Mouse (Mus musculus) MEL (cell line): Measurements from ENCODE around the gene Ctsf. TPM values are rescaled to one million over a fixed set of nuclear protein-coding genes. Genes with fewer than 3 reads are reported as not detected.
A peak's percentile ranks its signal among the peaks of the same experiment; 100 is the strongest.

ENCODE experiments used
- DNase-seq: peaks from one replicate; pipeline ENCODE4 v3.0.0; 2011; ENCODE audit warnings: low read depth, low spot score
- H3K27ac ChIP-seq: 2 replicates; pipeline ENCODE4 v1.5.1; 2012; ENCODE audit warnings: low read depth, mild to moderate bottlenecking, control low read depth, low read length, moderate library complexity; ENCODE audit not compliant: control insufficient read depth
- H3K27me3 ChIP-seq, 2 experiments: fragments of 150-350 bp in 1 of 2; sonication (generic) in 1 of 2; 2 replicates each; pipeline ENCODE4 v1.6.1; 2012; ENCODE audit warnings: low read length in 2 of 2, mild to moderate bottlenecking in 2 of 2, improper control_type of control experiment in 1 of 2, moderate library complexity in 1 of 2; ENCODE audit not compliant: insufficient read depth in 2 of 2, control insufficient read depth in 1 of 2
- H3K36me3 ChIP-seq, 2 experiments: 2 replicates each; pipeline ENCODE4 v1.6.1; 2012 to 2014; ENCODE audit warnings: low read length in 2 of 2, improper control_type of control experiment in 1 of 2, inconsistent platforms in 1 of 2, mild to moderate bottlenecking in 1 of 2; ENCODE audit not compliant: insufficient read depth in 2 of 2, control insufficient read depth in 1 of 2
- H3K4me1 ChIP-seq, 2 experiments: fragments of 150-350 bp in 1 of 2; sonication (generic) in 1 of 2; 2 replicates each; pipeline ENCODE4 v1.6.1; 2012; ENCODE audit warnings: low read length in 2 of 2, improper control_type of control experiment in 1 of 2, mild to moderate bottlenecking in 1 of 2; ENCODE audit not compliant: insufficient read depth in 2 of 2, control insufficient read depth in 1 of 2
- H3K4me3 ChIP-seq, 2 experiments: fragments of 150-350 bp in 1 of 2; sonication (generic) in 1 of 2; 2 replicates each; pipeline ENCODE4 v1.5.1; 2012; ENCODE audit warnings: low read depth in 2 of 2, low read length in 2 of 2, mild to moderate bottlenecking in 2 of 2, moderate library complexity in 2 of 2, control low read depth in 1 of 2, improper control_type of control experiment in 1 of 2; ENCODE audit not compliant: control insufficient read depth in 1 of 2, insufficient read depth in 1 of 2
- H3K79me2 ChIP-seq: 2 replicates; pipeline ENCODE4 v1.6.1; 2012; ENCODE audit warnings: mild to moderate bottlenecking, low read length, moderate library complexity; ENCODE audit not compliant: control insufficient read depth, poor library complexity, insufficient read depth
- H3K9ac ChIP-seq: 2 replicates; pipeline ENCODE4 v1.6.1; 2012; ENCODE audit warnings: low read depth, mild to moderate bottlenecking, control low read depth, low read length, moderate library complexity; ENCODE audit not compliant: control insufficient read depth, poor library complexity, severe bottlenecking
- H3K9me3 ChIP-seq: fragments of 150-350 bp; sonication (generic); replicated peaks from 2 replicates; pipeline ENCODE4 v1.6.1; 2012; ENCODE audit warnings: mild to moderate bottlenecking, low read length, improper control_type of control experiment, moderate library complexity; ENCODE audit not compliant: insufficient read depth
- CTCF ChIP-seq, 3 experiments: IDR thresholded peaks in 2 of 3; conservative IDR thresholded peaks in 1 of 3; 2 replicates each; pipeline ENCODE4 v1.5.1; 2011 to 2012; ENCODE audit warnings: low read length in 3 of 3, low read depth in 2 of 3, mild to moderate bottlenecking in 2 of 3, improper control_type of control experiment in 1 of 3, inconsistent platforms in 1 of 3, mixed read lengths in 1 of 3, moderate library complexity in 1 of 3; ENCODE audit not compliant: control insufficient read depth in 1 of 3, insufficient read depth in 1 of 3, poor library complexity in 1 of 3, severe bottlenecking in 1 of 3
- ELF1 ChIP-seq: IDR thresholded peaks from 2 replicates; pipeline ENCODE4 v1.6.1; 2014; ENCODE audit warnings: low read depth, mild to moderate bottlenecking, inconsistent platforms, low read length, improper control_type of control experiment, moderate library complexity
- EP300 ChIP-seq, 2 experiments: IDR thresholded peaks; 2 replicates each; pipeline ENCODE4 v1.6.1; 2011; ENCODE audit warnings: improper control_type of control experiment in 2 of 2, low read length in 2 of 2, low read depth in 1 of 2, mild to moderate bottlenecking in 1 of 2
- GABPA ChIP-seq: IDR thresholded peaks from 2 replicates; pipeline ENCODE4 v1.6.1; 2012; ENCODE audit warnings: low read depth, mild to moderate bottlenecking, inconsistent platforms, low read length, improper control_type of control experiment, moderate library complexity
- GATA1 ChIP-seq: IDR thresholded peaks from 2 replicates; pipeline ENCODE4 v1.6.1; 2011; ENCODE audit warnings: low read depth, low read length, improper control_type of control experiment
- MAX ChIP-seq: IDR thresholded peaks from 2 replicates; pipeline ENCODE4 v1.6.1; 2011; ENCODE audit warnings: low read length, improper control_type of control experiment
- MXI1 ChIP-seq: IDR thresholded peaks from 2 replicates; pipeline ENCODE4 v1.6.1; 2011; ENCODE audit warnings: mild to moderate bottlenecking, low read depth, low read length, improper control_type of control experiment
- MYB ChIP-seq: IDR thresholded peaks from 2 replicates; pipeline ENCODE4 v1.6.1; 2011; ENCODE audit warnings: mild to moderate bottlenecking, low read depth, low read length, improper control_type of control experiment
- MYC ChIP-seq: IDR thresholded peaks from 2 replicates; pipeline ENCODE4 v1.6.1; 2011; ENCODE audit warnings: low read depth, mild to moderate bottlenecking, low read length, improper control_type of control experiment, moderate library complexity
- NRF1 ChIP-seq: IDR thresholded peaks from 2 replicates; pipeline ENCODE4 v1.6.1; 2014; ENCODE audit warnings: low read depth, mild to moderate bottlenecking, inconsistent platforms, low read length, improper control_type of control experiment, moderate library complexity; ENCODE audit not compliant: poor library complexity, insufficient read depth, severe bottlenecking
- POLR2AphosphoS5 ChIP-seq: IDR thresholded peaks from 2 replicates; pipeline ENCODE4 v1.6.1; 2012; ENCODE audit warnings: low read depth, borderline replicate concordance, mild to moderate bottlenecking, inconsistent platforms, low read length, moderate library complexity, mixed read lengths
- RAD21 ChIP-seq: IDR thresholded peaks from 2 replicates; pipeline ENCODE4 v1.6.1; 2011; ENCODE audit warnings: mild to moderate bottlenecking, low read depth, low read length, improper control_type of control experiment
- SIN3A ChIP-seq: IDR thresholded peaks from 2 replicates; pipeline ENCODE4 v1.6.1; 2012; ENCODE audit warnings: low read length, improper control_type of control experiment, inconsistent platforms
- TAL1 ChIP-seq: IDR thresholded peaks from 2 replicates; pipeline ENCODE4 v1.6.1; 2012; ENCODE audit warnings: mild to moderate bottlenecking, inconsistent platforms, low read length, moderate library complexity, mixed read lengths
- TBP ChIP-seq: IDR thresholded peaks from 2 replicates; pipeline ENCODE4 v1.8.0; 2011; ENCODE audit warnings: low read depth, low read length, improper control_type of control experiment
- UBTF ChIP-seq: IDR thresholded peaks from 2 replicates; pipeline ENCODE4 v1.6.1; 2012; ENCODE audit warnings: low read depth, mild to moderate bottlenecking, inconsistent platforms, low read length, improper control_type of control experiment, moderate library complexity, borderline replicate concordance; ENCODE audit not compliant: insufficient read depth
- ZKSCAN1 ChIP-seq: IDR thresholded peaks from 2 replicates; pipeline ENCODE4 v1.6.1; 2012; ENCODE audit warnings: low read depth, mild to moderate bottlenecking, inconsistent platforms, low read length, improper control_type of control experiment, moderate library complexity
- ZMIZ1 ChIP-seq: IDR thresholded peaks from 2 replicates; pipeline ENCODE4 v1.6.1; 2012; ENCODE audit warnings: low read depth, mild to moderate bottlenecking, inconsistent platforms, low read length, improper control_type of control experiment, moderate library complexity
- polyA plus RNA-seq, 2 experiments: library from polyadenylated mRNA; stranded (reverse) in 1 of 2; unstranded in 1 of 2; fragments of >175 nt in 1 of 2; fragments of >200 nt in 1 of 2; gene quantifications; 2 replicates each; pipeline versions ENCODE4 v1.2.1 to v1.2.4; 2012; ENCODE audit warnings: low replicate concordance in 2 of 2, low read depth in 1 of 2; ENCODE audit not compliant: insufficient read length in 2 of 2, insufficient read depth in 1 of 2, missing spikeins in 1 of 2
- total RNA-seq: library from RNA; depleted of rRNA; stranded (reverse); fragments of 300-350 nt; gene quantifications from 2 replicates; pipeline ENCODE4 v1.2.3, GENCODE M21; 2012

Ctsf gene
- total and polyA plus RNA-seq, 3 experiments = not detected

GRCm38 (mm10) chr19:4855951-4856350, 1.0 kb downstream of the Ctsf start:
- H3K36me3 ChIP-seq = no peaks in the 10 kb centered on the region
- H3K27ac ChIP-seq = no peak overlapping the region
- H3K4me3 ChIP-seq = no peak overlapping the region
- peaks cover 0 to 5% of the 10 kb centered on the region in 2 experiments; a peak in 1 of 4 replicates for H3K4me1 ChIP-seq
- peaks cover 2 to 3% of the 10 kb centered on the region in 2 experiments; a peak in 2 of 4 replicates for H3K27me3 ChIP-seq
- DNase-seq = no peak
- H3K9me3 ChIP-seq = no peaks in the 10 kb centered on the region
- no peaks in the 10 kb centered on the region for H3K79me2 ChIP-seq
- no peak overlapping the region for H3K9ac ChIP-seq
- TF ChIP-seq ELF1 = no peak
- no peak for TF ChIP-seq CTCF (IDR thresholded peaks at IDR 0.05 in 2 of 3, conservative IDR thresholded peaks at IDR 0.05 in 1 of 3; ENCODE audit: control insufficient read depth in 1 of 3, insufficient read depth in 1 of 3, low read depth in 2 of 3, low read length in 3 of 3, poor library complexity in 1 of 3, severe bottlenecking in 1 of 3)
- no peak for TF ChIP-seq ZKSCAN1
- no peak for TF ChIP-seq POLR2AphosphoS5

- Histone ChIP-seq H3K27ac (no peak overlapping the region), H3K9ac (no peak overlapping the region), H3K79me2 (no peaks in the 10 kb centered on the region), H3K27me3 (peaks cover 0 to 2% of the 10 kb centered on the region in 2 experiments; a peak in 1 of 4 replicates), H3K4me3 (no peak overlapping the region), H3K9me3 (no peaks in the 10 kb centered on the region), H3K4me1 (peaks cover 0 to 5% of the 10 kb centered on the region in 2 experiments; a peak in 1 of 4 replicates), H3K36me3 (no peaks in the 10 kb centered on the region)
- DNase-seq = peak; percentile 43
- TF ChIP-seq RAD21 (no peak), EP300 (IDR thresholded peaks at IDR 0.05; ENCODE audit: low read depth in 1 of 2, low read length in 2 of 2) (0 out of 4 replicates have a peak, but pooled peaks of 1 of the 2 experiments have one; percentile 30), TAL1 (peak; percentile 61), CTCF (IDR thresholded peaks at IDR 0.05 in 2 of 3, conservative IDR thresholded peaks at IDR 0.05 in 1 of 3; ENCODE audit: control insufficient read depth in 1 of 3, insufficient read depth in 1 of 3, low read depth in 2 of 3, low read length in 3 of 3, poor library complexity in 1 of 3, severe bottlenecking in 1 of 3) (no peak), TBP (no peak), NRF1 (no peak), MAX (no peak), GATA1 (0 out of 2 replicates have a peak, but pooled peaks have one; percentile 11), SIN3A (no peak), GABPA (no peak), UBTF (no peak), MXI1 (no peak), MYC (no peak), MYB (no peak), ZMIZ1 (no peak)
These were observed 4.2 kb downstream of the Ctsf start for GRCm38 (mm10) chr19:4859081-4859480.
